Comparison of ENCODE assay signal across 8 mouse cellular contexts in genomic region chr5:150233154-150233886, GRCm38 (mm10).
DNase-seq lines count a peak whose midpoint lies in the region; ATAC-seq and TF ChIP-seq lines count a peak whose summit lies in the region.

No protein-coding gene starts in this region.

- no peak for TF ChIP-seq EP300 in ES-Bruce4 (IDR thresholded peaks at IDR 0.05; ENCODE audit: insufficient read depth, low read depth, low read length)
- no peak for TF ChIP-seq EP300 in heart, postnatal 0 days (IDR thresholded peaks at IDR 0.05; ENCODE audit: low read depth)

- TF ChIP-seq POLR2A in ES-Bruce4 (IDR thresholded peaks at IDR 0.05; ENCODE audit: insufficient read depth, low read length) = no peak
- no peak for TF ChIP-seq POLR2A in liver, adult 2 months (IDR thresholded peaks at IDR 0.05; ENCODE audit: extremely low read depth, insufficient read depth, low read length)

- no peak overlapping the region for H3K9ac ChIP-seq in ES-Bruce4 (ENCODE audit: low read depth, poor library complexity, severe bottlenecking)
- no peak overlapping the region for H3K9ac ChIP-seq in forebrain, embryonic 14.5 days (ENCODE audit: low read length)
- H3K9ac ChIP-seq in heart, postnatal 0 days (replicated peaks; ENCODE audit: low read depth, low read length) = no peak overlapping the region
- no peak overlapping the region for H3K9ac ChIP-seq in liver, adult 2 months (ENCODE audit: low read depth, low read length)
- no peak overlapping the region for H3K9ac ChIP-seq in stomach, embryonic 15.5 days

- no peaks in the 10 kb centered on the region for H3K27me3 ChIP-seq in ES-Bruce4 (ENCODE audit: control insufficient read depth, insufficient read depth, low read length, poor library complexity, severe bottlenecking)
- H3K27me3 ChIP-seq in forebrain, embryonic 14.5 days (replicated peaks; ENCODE audit: control insufficient read depth, insufficient read depth, low read length) = no peaks in the 10 kb centered on the region
- H3K27me3 ChIP-seq in heart, postnatal 0 days (ENCODE audit: control insufficient read depth, insufficient read depth, low read length) = no peaks in the 10 kb centered on the region
- no peaks in the 10 kb centered on the region for H3K27me3 ChIP-seq in liver, adult 2 months (ENCODE audit: control insufficient read depth, insufficient read depth, low read length)
- no peaks in the 10 kb centered on the region for H3K27me3 ChIP-seq in stomach, embryonic 15.5 days (replicated peaks)

- peak; percentile 83 for ATAC-seq in forebrain, embryonic 14.5 days
- peak; percentile 77 for ATAC-seq in heart, postnatal 0 days (ENCODE audit: insufficient read depth, low read depth)
- peak; percentile 48; the same call in 1 of the 2 replicates for ATAC-seq in stomach, embryonic 15.5 days (ENCODE audit: insufficient read depth, low FRiP score, low read depth)

- H3K4me2 ChIP-seq in forebrain, embryonic 14.5 days (ENCODE audit: low read length) = no peak overlapping the region
- no peak overlapping the region for H3K4me2 ChIP-seq in heart, postnatal 0 days (ENCODE audit: low read depth, low read length)
- no peak overlapping the region for H3K4me2 ChIP-seq in stomach, embryonic 15.5 days

- no peak overlapping the region for H3K27ac ChIP-seq in ES-Bruce4 (ENCODE audit: insufficient read depth, low read length)
- H3K27ac ChIP-seq in forebrain, embryonic 14.5 days (ENCODE audit: low read depth, low read length) = no peak overlapping the region
- H3K27ac ChIP-seq in heart, postnatal 0 days (ENCODE audit: low read depth) = no peak overlapping the region
- no peak overlapping the region for H3K27ac ChIP-seq in liver, adult 2 months (replicated peaks; ENCODE audit: insufficient read depth, low read depth, low read length)
- no peak overlapping the region for H3K27ac ChIP-seq in stomach, embryonic 15.5 days

- H3K79me2 ChIP-seq in liver, adult 2 months (ENCODE audit: control insufficient read depth, insufficient read depth, low read length) = no peaks in the 10 kb centered on the region

- DNase-seq in cerebellum, adult 11 months = peak; percentile 77
- peak; percentile 78 for DNase-seq in forebrain, embryonic 14.5 days (ENCODE audit: low spot score)
- peak; percentile 81 for DNase-seq in heart, postnatal 0 days (ENCODE audit: low spot score)
- DNase-seq in kidney, postnatal 14 days = peak; percentile 74
- peak; percentile 61 for DNase-seq in liver, adult 2 months (ENCODE audit: extremely low read depth, low read depth, low spot score)
- DNase-seq in natural killer cell, adult 2 months (ENCODE audit: low spot score in 2 of 2) = peak; percentile 28 to 60

- H3K4me3 ChIP-seq in ES-Bruce4 (ENCODE audit: low read depth, low read length) = no peak overlapping the region
- H3K4me3 ChIP-seq in forebrain, embryonic 14.5 days (ENCODE audit: low read depth, low read length) = no peak overlapping the region
- H3K4me3 ChIP-seq in heart, postnatal 0 days (ENCODE audit: low read depth, low read length) = no peak overlapping the region
- H3K4me3 ChIP-seq in liver, adult 2 months (ENCODE audit: insufficient read depth, low read depth, low read length) = no peak overlapping the region
- no peak overlapping the region for H3K4me3 ChIP-seq in stomach, embryonic 15.5 days (replicated peaks)

- H3K9me3 ChIP-seq in ES-Bruce4 (replicated peaks; ENCODE audit: control insufficient read depth, insufficient read depth, low read length, poor library complexity, severe bottlenecking) = 0 out of 2 replicates have a peak, but pooled peaks cover 4% of the 10 kb centered on the region
- no peaks in the 10 kb centered on the region for H3K9me3 ChIP-seq in forebrain, embryonic 14.5 days (replicated peaks; ENCODE audit: control insufficient read depth, low read length)
- 0 out of 2 replicates have a peak, but pooled peaks cover 3% of the 10 kb centered on the region for H3K9me3 ChIP-seq in heart, postnatal 0 days (replicated peaks; ENCODE audit: control insufficient read depth, low read length)
- H3K9me3 ChIP-seq in stomach, embryonic 15.5 days = no peaks in the 10 kb centered on the region

- H3K4me1 ChIP-seq in ES-Bruce4 (ENCODE audit: control insufficient read depth, insufficient read depth, low read length) = no peaks in the 10 kb centered on the region
- no peaks in the 10 kb centered on the region for H3K4me1 ChIP-seq in forebrain, embryonic 14.5 days (ENCODE audit: control insufficient read depth, insufficient read depth, low read length)
- no peaks in the 10 kb centered on the region for H3K4me1 ChIP-seq in heart, postnatal 0 days (ENCODE audit: control insufficient read depth, insufficient read depth)
- peaks cover 1% of the 10 kb centered on the region; the same call in 1 of the 2 replicates for H3K4me1 ChIP-seq in liver, adult 2 months (ENCODE audit: control insufficient read depth, insufficient read depth, low read length)
- 0 out of 2 replicates have a peak, but pooled peaks cover 3% of the 10 kb centered on the region for H3K4me1 ChIP-seq in stomach, embryonic 15.5 days

- no peaks in the 10 kb centered on the region for H3K36me3 ChIP-seq in ES-Bruce4 (ENCODE audit: control insufficient read depth, insufficient read depth, low read length, poor library complexity, severe bottlenecking)
- H3K36me3 ChIP-seq in forebrain, embryonic 14.5 days (ENCODE audit: control insufficient read depth, insufficient read depth, low read length) = no peaks in the 10 kb centered on the region
- H3K36me3 ChIP-seq in heart, postnatal 0 days (replicated peaks; ENCODE audit: control insufficient read depth, insufficient read depth, low read length) = no peaks in the 10 kb centered on the region
- no peaks in the 10 kb centered on the region for H3K36me3 ChIP-seq in liver, adult 2 months (ENCODE audit: control insufficient read depth, insufficient read depth, low read length)
- no peaks in the 10 kb centered on the region for H3K36me3 ChIP-seq in stomach, embryonic 15.5 days

- TF ChIP-seq CTCF in ES-Bruce4 (IDR thresholded peaks at IDR 0.05; ENCODE audit: low read depth, low read length) = peak; percentile 48
- peak; percentile 91 for TF ChIP-seq CTCF in heart, postnatal 0 days (IDR thresholded peaks at IDR 0.05; ENCODE audit: low read depth)
- peak; percentile 67 for TF ChIP-seq CTCF in liver, adult 2 months (IDR thresholded peaks at IDR 0.05; ENCODE audit: low read depth, low read length)

- WGBS in forebrain, embryonic 14.5 days = 57% methylated on average over 17 of the region's 17 CpGs
- 54% methylated on average over 17 of the region's 17 CpGs for WGBS in heart, postnatal 0 days
- WGBS in liver, adult 2 months = 53% methylated on average over 17 of the region's 17 CpGs
- WGBS in stomach, embryonic 15.5 days = 54% methylated on average over 17 of the region's 17 CpGs
